10 mouse cellular contexts compared by ENCODE assay signal in the genomic region with DNA sequence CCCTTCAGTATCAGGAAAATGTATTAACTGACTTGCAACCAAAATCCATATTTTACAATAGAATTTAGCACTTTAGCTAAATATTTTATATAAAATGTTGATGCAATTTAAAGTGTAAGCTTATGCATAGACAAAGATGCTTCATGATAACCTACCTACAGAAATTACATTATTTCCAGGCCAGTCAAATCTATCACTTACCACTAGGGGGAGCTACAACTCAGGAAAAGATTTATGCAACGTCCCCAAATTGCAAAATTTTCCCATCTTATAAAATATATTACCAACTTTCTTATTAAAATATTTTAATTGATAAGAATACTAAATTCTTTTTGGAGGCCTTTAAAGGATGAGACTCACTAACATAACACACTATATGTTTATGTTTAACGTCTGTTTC.
DNase-seq lines count a peak whose midpoint lies in the region; ATAC-seq and TF ChIP-seq lines count a peak whose summit lies in the region.
"Had no signal": no experiment of that assay in that cellular context is flagged by ENCODE, and none has a peak within 500 bp of the region (broad histone marks: within the 10 kb centered on the region; RNA-seq: fewer than 3 reads in every experiment).

No protein-coding gene starts in this region.

- H3K4me3 ChIP-seq in forebrain, embryonic 14.5 days (ENCODE audit: low read depth, low read length): no peak overlapping the region
- H3K4me3 ChIP-seq in forebrain, embryonic 16.5 days (replicated peaks; ENCODE audit: low read length): no peak overlapping the region
- H3K4me3 ChIP-seq in liver, embryonic 14.5 days (ENCODE audit: insufficient read depth in 1 of 2, low read depth in 2 of 2, low read length in 2 of 2): no peak overlapping the region
- no peak overlapping the region for H3K4me3 ChIP-seq in liver, embryonic 11.5 days (ENCODE audit: low read depth, low read length)
- H3K4me3 ChIP-seq: liver, embryonic 13.5 days had no signal

- no peaks in the 10 kb centered on the region for H3K27me3 ChIP-seq in forebrain, embryonic 14.5 days (replicated peaks; ENCODE audit: control insufficient read depth, insufficient read depth, low read length)
- H3K27me3 ChIP-seq in forebrain, embryonic 16.5 days (replicated peaks; ENCODE audit: control insufficient read depth, insufficient read depth, low read length): no peaks in the 10 kb centered on the region
- no peaks in the 10 kb centered on the region for H3K27me3 ChIP-seq in liver, embryonic 14.5 days (ENCODE audit: control insufficient read depth, insufficient read depth, low read length)
- no peaks in the 10 kb centered on the region for H3K27me3 ChIP-seq in liver, embryonic 11.5 days (replicated peaks; ENCODE audit: control insufficient read depth, insufficient read depth, low read length)
- H3K27me3 ChIP-seq: liver, embryonic 13.5 days had no signal

- H3K9ac ChIP-seq in forebrain, embryonic 14.5 days (ENCODE audit: low read length): no peak overlapping the region
- no peak overlapping the region for H3K9ac ChIP-seq in forebrain, embryonic 16.5 days (replicated peaks; ENCODE audit: low read depth, low read length)
- H3K9ac ChIP-seq in liver, embryonic 14.5 days (replicated peaks): no peak overlapping the region
- no peak overlapping the region for H3K9ac ChIP-seq in liver, embryonic 11.5 days (ENCODE audit: low read depth, low read length)
- H3K9ac ChIP-seq: liver, embryonic 13.5 days had no signal

- H3K9me3 ChIP-seq in forebrain, embryonic 14.5 days (replicated peaks; ENCODE audit: control insufficient read depth, low read length): no peaks in the 10 kb centered on the region
- no peaks in the 10 kb centered on the region for H3K9me3 ChIP-seq in forebrain, embryonic 16.5 days (ENCODE audit: control insufficient read depth, low read length)
- no peaks in the 10 kb centered on the region for H3K9me3 ChIP-seq in liver, embryonic 14.5 days (ENCODE audit: control insufficient read depth, low read length)
- no peaks in the 10 kb centered on the region for H3K9me3 ChIP-seq in liver, embryonic 11.5 days (ENCODE audit: control insufficient read depth, low read length)
- H3K9me3 ChIP-seq: liver, embryonic 13.5 days had no signal

- H3K27ac ChIP-seq in forebrain, embryonic 14.5 days (ENCODE audit: low read depth, low read length): no peak overlapping the region
- H3K27ac ChIP-seq in forebrain, embryonic 16.5 days (ENCODE audit: low read length): no peak overlapping the region
- no peak overlapping the region for H3K27ac ChIP-seq in liver, embryonic 14.5 days
- no peak overlapping the region for H3K27ac ChIP-seq in liver, embryonic 11.5 days (ENCODE audit: low read depth, low read length)
- H3K27ac ChIP-seq: liver, embryonic 13.5 days had no signal

- TF ChIP-seq EP300 in liver, embryonic 14.5 days (IDR thresholded peaks at IDR 0.05; ENCODE audit: low read depth): no peak

- H3K4me2 ChIP-seq in forebrain, embryonic 14.5 days (ENCODE audit: low read length): no peak overlapping the region
- H3K4me2 ChIP-seq in forebrain, embryonic 16.5 days (ENCODE audit: low read length): no peak overlapping the region
- H3K4me2 ChIP-seq in liver, embryonic 14.5 days (ENCODE audit: low read depth): no peak overlapping the region
- H3K4me2 ChIP-seq in liver, embryonic 11.5 days: no peak overlapping the region
- H3K4me2 ChIP-seq: heart, embryonic 11.5 days; liver, embryonic 13.5 days had no signal

- TF ChIP-seq CTCF in liver, embryonic 14.5 days (IDR thresholded peaks at IDR 0.05; ENCODE audit: low read depth): peak; percentile 59; the same call in 1 of the 2 replicates

- DNase-seq in forebrain, embryonic 14.5 days (ENCODE audit: low spot score): peak; percentile 80
- DNase-seq in liver, embryonic 14.5 days (ENCODE audit: low read depth in 3 of 3, low spot score in 3 of 3): peak in 2 of 3 experiments; percentile 20 to 29
- DNase-seq in liver, embryonic 11.5 days (ENCODE audit: low spot score): no peak
- peak; percentile 28 for DNase-seq in ZHBTc4 (ENCODE audit: low read depth, low spot score)
- DNase-seq in naive thymus-derived CD4-positive, alpha-beta T cell, adult 2 months (ENCODE audit: low read depth): peak; percentile 53
- no peak for DNase-seq in natural killer cell, adult 2 months (ENCODE audit: low spot score in 2 of 2)
- DNase-seq: liver, embryonic 13.5 days had no signal

- no peaks in the 10 kb centered on the region for H3K36me3 ChIP-seq in forebrain, embryonic 14.5 days (ENCODE audit: control insufficient read depth, insufficient read depth, low read length)
- no peaks in the 10 kb centered on the region for H3K36me3 ChIP-seq in forebrain, embryonic 16.5 days (ENCODE audit: control insufficient read depth, insufficient read depth)
- no peaks in the 10 kb centered on the region for H3K36me3 ChIP-seq in liver, embryonic 14.5 days (replicated peaks; ENCODE audit: control insufficient read depth, insufficient read depth, low read depth)
- H3K36me3 ChIP-seq in liver, embryonic 11.5 days (ENCODE audit: control insufficient read depth, insufficient read depth, low read length): no peaks in the 10 kb centered on the region
- H3K36me3 ChIP-seq: liver, embryonic 13.5 days had no signal

- no peak for ATAC-seq in forebrain, embryonic 14.5 days
- ATAC-seq in forebrain, embryonic 16.5 days: no peak
- no peak for ATAC-seq in liver, embryonic 14.5 days (ENCODE audit: insufficient read depth)
- ATAC-seq in liver, embryonic 11.5 days (replicated peaks; ENCODE audit: low FRiP score): no peak
- no peak for ATAC-seq in inflammation-experienced regulatory T-cells, adult 6 months

- H3K4me1 ChIP-seq in forebrain, embryonic 14.5 days (ENCODE audit: control insufficient read depth, insufficient read depth, low read length): no peaks in the 10 kb centered on the region
- H3K4me1 ChIP-seq in forebrain, embryonic 16.5 days (replicated peaks; ENCODE audit: control insufficient read depth, insufficient read depth, low read length): no peaks in the 10 kb centered on the region
- H3K4me1 ChIP-seq in liver, embryonic 14.5 days (replicated peaks; ENCODE audit: control insufficient read depth in 2 of 2, insufficient read depth in 2 of 2, low read length in 1 of 2): no peaks in the 10 kb centered on the region
- H3K4me1 ChIP-seq in liver, embryonic 11.5 days (replicated peaks; ENCODE audit: control insufficient read depth, insufficient read depth, low read length): no peaks in the 10 kb centered on the region
- H3K4me1 ChIP-seq: liver, embryonic 13.5 days had no signal

- WGBS in forebrain, embryonic 14.5 days: 46% methylated on average over 2 of the region's 2 CpGs
- 47% methylated on average over 2 of the region's 2 CpGs for WGBS in forebrain, embryonic 16.5 days
- WGBS in liver, embryonic 14.5 days (ENCODE audit: insufficient replicate concordance): 42% methylated on average over 2 of the region's 2 CpGs
- 50% methylated on average over 2 of the region's 2 CpGs for WGBS in liver, embryonic 11.5 days

Comparison
In these comparisons a context has a peak if more than half of its experiments do, and no peak if none do; other contexts are left out.
1. DNase-seq: peak in forebrain, embryonic 14.5 days (single experiment), liver, embryonic 14.5 days (2 of 3), ZHBTc4 (single experiment) and naive thymus-derived CD4-positive, alpha-beta T cell, adult 2 months (single experiment); none in liver, embryonic 11.5 days (single experiment) and natural killer cell, adult 2 months (0 of 2).